Mouse (Mus musculus) ES-Bruce4 (cell line): ENCODE data around the gene Tmem29. TPM values are rescaled to one million over a fixed set of nuclear protein-coding genes. Genes with fewer than 3 reads are reported as not detected.
A peak's percentile ranks its signal among the peaks of the same experiment; 100 is the strongest.
"Not testable (repeated sequence)": the region's sequence is repeated elsewhere in the genome, so short reads cannot be mapped to it uniquely, and the experiment has no call there.

Experiments
- H3K27ac ChIP-seq: 2 replicates; pipeline ENCODE4 v1.5.1; 2012; ENCODE audit warnings: low read length, inconsistent platforms; ENCODE audit not compliant: insufficient read depth
- H3K27me3 ChIP-seq: 2 replicates; pipeline ENCODE4 v1.6.1; 2012; ENCODE audit warnings: mild to moderate bottlenecking, low read length, inconsistent platforms; ENCODE audit not compliant: control insufficient read depth, poor library complexity, insufficient read depth, severe bottlenecking
- H3K36me3 ChIP-seq: 2 replicates; pipeline ENCODE4 v1.6.1; 2012; ENCODE audit warnings: inconsistent platforms, mild to moderate bottlenecking, low read length, moderate library complexity; ENCODE audit not compliant: control insufficient read depth, poor library complexity, insufficient read depth, severe bottlenecking
- H3K4me1 ChIP-seq: one replicate; pipeline ENCODE4 v1.8.1; 2011; ENCODE audit warnings: low read length; ENCODE audit not compliant: control insufficient read depth, insufficient read depth
- H3K4me3 ChIP-seq: 2 replicates; pipeline ENCODE4 v1.5.1; 2011; ENCODE audit warnings: low read depth, mild to moderate bottlenecking, low read length
- H3K9ac ChIP-seq: 2 replicates; pipeline ENCODE4 v1.6.1; 2012; ENCODE audit warnings: low read depth, mild to moderate bottlenecking, inconsistent platforms; ENCODE audit not compliant: poor library complexity, severe bottlenecking
- H3K9me3 ChIP-seq: replicated peaks from 2 replicates; pipeline ENCODE4 v1.6.1; 2012; ENCODE audit warnings: mild to moderate bottlenecking, low read length, inconsistent platforms; ENCODE audit not compliant: control insufficient read depth, poor library complexity, insufficient read depth, severe bottlenecking
- CTCF ChIP-seq: IDR thresholded peaks from one replicate; pipeline ENCODE4 v1.8.1; 2011; ENCODE audit warnings: low read depth, low read length
- EP300 ChIP-seq: IDR thresholded peaks from 2 replicates; pipeline ENCODE4 v1.6.1; 2011; ENCODE audit warnings: low read depth, low read length; ENCODE audit not compliant: insufficient read depth
- POLR2A ChIP-seq: IDR thresholded peaks from one replicate; pipeline ENCODE4 v1.8.1; 2011; ENCODE audit warnings: low read length; ENCODE audit not compliant: insufficient read depth
- polyA plus RNA-seq: library from polyadenylated mRNA; stranded (reverse); fragments of >200 nt; gene quantifications from 2 replicates; pipeline ENCODE4 v1.2.4, GENCODE M21; 2011; ENCODE audit warnings: low read depth; ENCODE audit not compliant: missing spikeins, insufficient read depth, insufficient read length

Gene Tmem29
- polyA plus RNA-seq, 1 experiment: 35.7 TPM

GRCm38 (mm10) chrX:150468266-150468665 is 9.3 kb upstream of the Tmem29 start:
- no peak overlapping the region for H3K4me3 ChIP-seq
- H3K9ac ChIP-seq: no peak overlapping the region
- no peaks in the 10 kb centered on the region for H3K4me1 ChIP-seq
- TF ChIP-seq CTCF: no peak
- H3K27ac ChIP-seq: no peak overlapping the region
- no peaks in the 10 kb centered on the region for H3K27me3 ChIP-seq
- no peaks in the 10 kb centered on the region for H3K36me3 ChIP-seq
- H3K9me3 ChIP-seq: no peaks in the 10 kb centered on the region

GRCm38 (mm10) chrX:150466817-150467216 is 7.9 kb upstream of the Tmem29 start:
- H3K4me3 ChIP-seq, H3K9ac ChIP-seq, H3K36me3 ChIP-seq, H3K9me3 ChIP-seq, H3K27me3 ChIP-seq, H3K27ac ChIP-seq, H3K4me1 ChIP-seq: not testable (repeated sequence)

GRCm38 (mm10) chrX:150460143-150460542 is 1.2 kb upstream of the Tmem29 start:
- H3K9me3 ChIP-seq: no peaks in the 10 kb centered on the region
- no peak overlapping the region for H3K27ac ChIP-seq
- H3K4me3 ChIP-seq: no peak overlapping the region
- no peak overlapping the region for H3K9ac ChIP-seq
- H3K27me3 ChIP-seq: no peaks in the 10 kb centered on the region
- no peaks in the 10 kb centered on the region for H3K36me3 ChIP-seq
- TF ChIP-seq CTCF (no peak), POLR2A (no peak), EP300 (no peak)
- H3K4me1 ChIP-seq: no peaks in the 10 kb centered on the region

GRCm38 (mm10) chrX:150459411-150459927 is 515 bp upstream of the Tmem29 start:
- Histone ChIP-seq H3K4me1 (no peaks in the 10 kb centered on the region), H3K9ac (peak overlapping the region; percentile 58), H3K27me3 (no peaks in the 10 kb centered on the region), H3K27ac (peak overlapping the region; percentile 74), H3K9me3 (no peaks in the 10 kb centered on the region), H3K36me3 (no peaks in the 10 kb centered on the region), H3K4me3 (peak overlapping the region; percentile 83)
- TF ChIP-seq CTCF (no peak), EP300 (no peak), POLR2A (no peak)

- TF ChIP-seq EP300 (no peak), CTCF (no peak), POLR2A (no peak)
- no peaks in the 10 kb centered on the region for H3K36me3 ChIP-seq
- H3K9me3 ChIP-seq: no peaks in the 10 kb centered on the region
- H3K9ac ChIP-seq: no peak overlapping the region
- H3K4me1 ChIP-seq: no peaks in the 10 kb centered on the region
- peak overlapping the region; percentile 44 for H3K4me3 ChIP-seq
- H3K27me3 ChIP-seq: no peaks in the 10 kb centered on the region
- H3K27ac ChIP-seq: no peak overlapping the region
Observed at GRCm38 (mm10) chrX:150458136-150458535, 818 bp downstream of the Tmem29 start.

GRCm38 (mm10) chrX:150440505-150441338 is 18.2 kb downstream of the Tmem29 start:
- peak overlapping the region; percentile 5; the same call in 1 of the 2 replicates for H3K27ac ChIP-seq
- H3K4me3 ChIP-seq: peak overlapping the region; percentile 65
- H3K9me3 ChIP-seq: no peaks in the 10 kb centered on the region
- no peaks in the 10 kb centered on the region for H3K27me3 ChIP-seq
- H3K36me3 ChIP-seq: no peaks in the 10 kb centered on the region
- no peaks in the 10 kb centered on the region for H3K4me1 ChIP-seq
- TF ChIP-seq POLR2A (no peak), CTCF (no peak), EP300 (no peak)
- no peak overlapping the region for H3K9ac ChIP-seq
